Mouse (Mus musculus) spleen, adult 2 months (tissue): ENCODE measurements around the gene Lhfpl3. TPM values are rescaled to one million over a fixed set of nuclear protein-coding genes. Genes with fewer than 3 reads are reported as not detected.

Experiments used
- DNase-seq, 2 experiments: peaks; one replicate each; pipeline versions ENCODE4 v3.0.0 to v3.0.0-alpha.2; 2012 to 2021; ENCODE audit warnings: low spot score in 2 of 2, low read depth in 1 of 2
- H3K27ac ChIP-seq: fragments of 200-500 bp; 2 replicates; pipeline ENCODE4 v1.5.1; 2012; ENCODE audit warnings: low read length, inconsistent platforms; ENCODE audit not compliant: insufficient read depth
- H3K27me3 ChIP-seq: fragments of 200-500 bp; 2 replicates; pipeline ENCODE4 v1.6.1; 2012; ENCODE audit warnings: mild to moderate bottlenecking, moderate library complexity, low read length, inconsistent platforms; ENCODE audit not compliant: control insufficient read depth, insufficient read depth
- H3K36me3 ChIP-seq: fragments of 200-500 bp; 2 replicates; pipeline ENCODE4 v1.6.1; 2012; ENCODE audit warnings: mild to moderate bottlenecking, low read length, inconsistent platforms; ENCODE audit not compliant: control insufficient read depth, insufficient read depth
- H3K4me1 ChIP-seq: fragments of 200-500 bp; 2 replicates; pipeline ENCODE4 v1.6.1; 2011; ENCODE audit warnings: inconsistent platforms; ENCODE audit not compliant: control insufficient read depth, insufficient read depth, insufficient read length
- H3K4me3 ChIP-seq: fragments of 200-500 bp; 2 replicates; pipeline ENCODE4 v1.5.1; 2011; ENCODE audit warnings: mild to moderate bottlenecking, inconsistent platforms; ENCODE audit not compliant: insufficient read depth, insufficient read length; ENCODE audit errors: extremely low read depth
- CTCF ChIP-seq: fragments of 200-500 bp; IDR thresholded peaks from 2 replicates; pipeline ENCODE4 v1.5.1; 2011; ENCODE audit warnings: mild to moderate bottlenecking, inconsistent platforms; ENCODE audit not compliant: insufficient read depth, insufficient read length, insufficient replicate concordance; ENCODE audit errors: extremely low read depth
- POLR2A ChIP-seq: fragments of 200-500 bp; IDR thresholded peaks from 2 replicates; pipeline ENCODE4 v1.6.1; 2011; ENCODE audit warnings: low read depth, low read length, inconsistent platforms
- WGBS: fragments of 180-500 bp; shearing (Covaris S2); methylation state at CpG from one replicate; pipeline ENCODE4 v1.1.7; 2018; 5-methylcytosine and 5-hydroxymethylcytosine counted together
- polyA plus RNA-seq: library from polyadenylated mRNA; depleted of rRNA; stranded (reverse); fragments of >200 nt; gene quantifications from 2 replicates; pipeline ENCODE4 v1.2.3, GENCODE M21; 2012

Gene Lhfpl3
- polyA plus RNA-seq, 1 experiment: 0.02 TPM

- DNase-seq: no peak
- no peak overlapping the region for H3K4me3 ChIP-seq
- no peaks in the 10 kb centered on the region for H3K4me1 ChIP-seq
- 83% methylated on average over 5 of the region's 5 CpGs for WGBS
- no peak overlapping the region for H3K27ac ChIP-seq
- H3K27me3 ChIP-seq: no peaks in the 10 kb centered on the region
- no peaks in the 10 kb centered on the region for H3K36me3 ChIP-seq
- no peak for TF ChIP-seq CTCF
- TF ChIP-seq POLR2A: no peak
Measured at GRCm38 (mm10) chr5:23035727-23036029, 289.8 kb downstream of the Lhfpl3 start.

- 74% methylated on average over 4 of the region's 4 CpGs for WGBS
- DNase-seq: no peak
- Histone ChIP-seq H3K27me3 (no peaks in the 10 kb centered on the region), H3K4me1 (no peaks in the 10 kb centered on the region), H3K36me3 (no peaks in the 10 kb centered on the region), H3K4me3 (no peak overlapping the region), H3K27ac (no peak overlapping the region)
- TF ChIP-seq POLR2A (no peak), CTCF (no peak)
Measured at GRCm38 (mm10) chr5:23040429-23040828, 294.6 kb downstream of the Lhfpl3 start.

GRCm38 (mm10) chr5:23042862-23043261 is 297.0 kb downstream of the Lhfpl3 start:
- Histone ChIP-seq H3K27ac (no peak overlapping the region), H3K36me3 (no peaks in the 10 kb centered on the region), H3K4me3 (no peak overlapping the region), H3K4me1 (no peaks in the 10 kb centered on the region), H3K27me3 (no peaks in the 10 kb centered on the region)
- TF ChIP-seq CTCF (no peak), POLR2A (no peak)
- no peak for DNase-seq
- 91% methylated on average over 5 of the region's 5 CpGs for WGBS

- TF ChIP-seq CTCF: no peak
- TF ChIP-seq POLR2A: no peak
- DNase-seq: no peak
- H3K27me3 ChIP-seq: no peaks in the 10 kb centered on the region
- no peak overlapping the region for H3K4me3 ChIP-seq
- no peaks in the 10 kb centered on the region for H3K36me3 ChIP-seq
- WGBS: 61% methylated on average over 7 of the region's 7 CpGs
- H3K4me1 ChIP-seq: no peaks in the 10 kb centered on the region
- no peak overlapping the region for H3K27ac ChIP-seq
Measured at GRCm38 (mm10) chr5:23049083-23049663, 303.3 kb downstream of the Lhfpl3 start.

GRCm38 (mm10) chr5:23051458-23051857 is 305.6 kb downstream of the Lhfpl3 start:
- TF ChIP-seq POLR2A (no peak), CTCF (no peak)

GRCm38 (mm10) chr5:23094894-23095293 is 349.0 kb downstream of the Lhfpl3 start:
- no peaks in the 10 kb centered on the region for H3K4me1 ChIP-seq
- H3K27ac ChIP-seq: no peak overlapping the region
- no peaks in the 10 kb centered on the region for H3K27me3 ChIP-seq
- H3K4me3 ChIP-seq: no peak overlapping the region
- no peaks in the 10 kb centered on the region for H3K36me3 ChIP-seq
- no peak for DNase-seq
- TF ChIP-seq POLR2A: no peak
- no peak for TF ChIP-seq CTCF
- 85% methylated on average over 1 of the region's 1 CpGs for WGBS

More at GRCm38 (mm10) chr5:23051458-23051857, 305.6 kb downstream of the Lhfpl3 start:
- no peaks in the 10 kb centered on the region for H3K36me3 ChIP-seq
- no peaks in the 10 kb centered on the region for H3K4me1 ChIP-seq
- H3K4me3 ChIP-seq: no peak overlapping the region
- no peak for DNase-seq
- 82% methylated on average over 5 of the region's 5 CpGs for WGBS
- no peaks in the 10 kb centered on the region for H3K27me3 ChIP-seq
- H3K27ac ChIP-seq: no peak overlapping the region

- no peak for DNase-seq
- WGBS: 74% methylated on average over 2 of the region's 2 CpGs
- no peak overlapping the region for H3K27ac ChIP-seq
- H3K4me3 ChIP-seq: no peak overlapping the region
- H3K27me3 ChIP-seq: no peaks in the 10 kb centered on the region
- TF ChIP-seq CTCF (no peak), POLR2A (no peak)
- no peaks in the 10 kb centered on the region for H3K4me1 ChIP-seq
- no peaks in the 10 kb centered on the region for H3K36me3 ChIP-seq
Measured at GRCm38 (mm10) chr5:23106536-23106935, 360.7 kb downstream of the Lhfpl3 start.

- Histone ChIP-seq H3K4me1 (no peaks in the 10 kb centered on the region), H3K27me3 (no peaks in the 10 kb centered on the region; the same call in 1 of the 2 replicates), H3K27ac (no peak overlapping the region), H3K4me3 (no peak overlapping the region), H3K36me3 (no peaks in the 10 kb centered on the region)
- 65% methylated on average over 6 of the region's 6 CpGs for WGBS
- DNase-seq: no peak
- no peak for TF ChIP-seq POLR2A
- no peak for TF ChIP-seq CTCF
Measured at GRCm38 (mm10) chr5:23111307-23111706, 365.4 kb downstream of the Lhfpl3 start.
